Mouse (Mus musculus): Measurements from ENCODE around the gene Mdfic.

DNA sequence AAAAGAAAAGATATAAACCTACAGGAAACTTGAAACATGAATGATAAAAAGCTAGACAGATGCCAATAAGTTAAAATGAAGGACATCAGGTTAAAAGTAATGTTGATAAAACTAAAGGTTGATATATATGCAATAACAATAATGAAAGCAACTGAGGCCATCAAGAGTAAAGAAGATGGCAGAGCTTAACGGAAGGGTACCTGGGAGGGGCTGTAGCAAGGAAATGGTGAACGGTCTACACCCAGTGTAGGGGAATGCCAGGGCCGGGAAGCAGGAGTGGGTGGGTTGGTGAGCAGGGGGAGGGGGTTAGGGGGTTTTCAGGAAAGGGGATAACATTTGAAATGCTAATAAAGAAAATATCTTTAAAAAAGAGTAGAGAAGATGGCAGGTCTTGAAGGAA, 122.8 kb downstream of the Mdfic start:
- TF ChIP-seq CTCF (IDR thresholded peaks at IDR 0.05; ENCODE audit: extremely low read depth, insufficient read depth, low read length) (no peak), POLR2A (IDR thresholded peaks at IDR 0.05; ENCODE audit: extremely low read depth, insufficient read depth, low read length) (no peak)
